Mouse (Mus musculus): ENCODE results near the gene Gm21698. TPM values are rescaled to one million over a fixed set of nuclear protein-coding genes. Genes with fewer than 3 reads are reported as not detected.

Gm21698 gene
- polyA plus RNA-seq, 1 experiment from 2014 or later = 0.08 TPM

Other genes starting within 250 kb of the Gm21698 start
- 4.6 and 5.1 TPM in 2 replicates for gene Actr3b, start 228.7 kb downstream of the Gm21698 start, polyA plus RNA-seq (2016; fragmentation: Nextera tagmentation; extraction: Ambion mirVana)
- gene Gm21663, start 46.3 kb downstream of the Gm21698 start, polyA plus RNA-seq (2016; fragmentation: Nextera tagmentation; extraction: Ambion mirVana) = not detected in 2 replicates
- not detected in 2 replicates for gene Gm21671, start 34.2 kb downstream of the Gm21698 start, polyA plus RNA-seq (2016; fragmentation: Nextera tagmentation; extraction: Ambion mirVana)
- gene Gm21680, start 16.0 kb downstream of the Gm21698 start, polyA plus RNA-seq (2016; fragmentation: Nextera tagmentation; extraction: Ambion mirVana) = not detected in 2 replicates
- gene Gm1979, start 16.1 kb upstream of the Gm21698 start, polyA plus RNA-seq (2016; fragmentation: Nextera tagmentation; extraction: Ambion mirVana) = 0.13 TPM in 1 of 2 replicates, not detected in the other
- not detected in 2 replicates for gene Gm5862, start 34.3 kb upstream of the Gm21698 start, polyA plus RNA-seq (2016; fragmentation: Nextera tagmentation; extraction: Ambion mirVana)
- gene Speer4a, start 50.9 kb upstream of the Gm21698 start, polyA plus RNA-seq (2016; fragmentation: Nextera tagmentation; extraction: Ambion mirVana) = not detected in 2 replicates
- 0.11 TPM in 1 of 2 replicates, not detected in the other for gene Gm7347, start 69.9 kb upstream of the Gm21698 start, polyA plus RNA-seq (2016; fragmentation: Nextera tagmentation; extraction: Ambion mirVana)
- not detected in 2 replicates for gene Gm10471, start 100.6 kb upstream of the Gm21698 start, polyA plus RNA-seq (2016; fragmentation: Nextera tagmentation; extraction: Ambion mirVana)
- gene 5031410I06Rik, start 116.7 kb upstream of the Gm21698 start, polyA plus RNA-seq (2016; fragmentation: Nextera tagmentation; extraction: Ambion mirVana) = not detected in 2 replicates
- gene Gm10220, start 132.8 kb upstream of the Gm21698 start, polyA plus RNA-seq (2016; fragmentation: Nextera tagmentation; extraction: Ambion mirVana) = not detected in 2 replicates

All from embryonic facial prominence, embryonic 12.5 days (tissue).